Mouse (Mus musculus) mature B cell (primary cell): Measurements from ENCODE around the gene Gm8994.

Experiments
- in situ Hi-C: fragments of 300-500 bp; cut with MboI; formaldehyde crosslinking; loops from 2 replicates; pipeline ENCODE4 v1.14.3; 2019

The Gm8994 gene

GRCm38 (mm10) chr6:136327239-136327638 lies at the start of gene Gm8994:
TSS of gene Gm8994 (plus strand) at chr6:136327539.
- in situ Hi-C loops = loop anchor here (5.0 kb wide), 1 partner anchor 80 kb away; no protein-coding TSS in a partner anchor

DNA sequence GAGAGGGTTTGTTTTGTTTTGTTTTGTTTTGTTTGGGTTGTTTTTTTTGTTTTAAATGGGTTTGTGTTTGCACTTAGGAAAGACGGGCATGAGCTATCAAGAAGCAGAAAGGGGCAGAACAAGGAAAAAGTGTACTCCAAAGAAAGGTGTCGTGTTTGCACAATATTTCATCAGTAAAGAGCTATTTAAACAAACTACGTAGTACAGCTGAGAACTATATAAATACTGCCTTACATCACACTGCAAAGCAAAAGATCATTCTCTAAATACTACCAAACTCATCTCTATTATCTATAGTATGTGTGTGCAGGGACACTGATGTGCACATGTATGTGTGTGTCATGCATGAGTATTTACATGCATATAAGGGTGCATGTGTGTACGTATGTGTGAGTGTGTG lies 49.7 kb upstream of the Gm8994 start:
- in situ Hi-C loops = no loop called here

DNA sequence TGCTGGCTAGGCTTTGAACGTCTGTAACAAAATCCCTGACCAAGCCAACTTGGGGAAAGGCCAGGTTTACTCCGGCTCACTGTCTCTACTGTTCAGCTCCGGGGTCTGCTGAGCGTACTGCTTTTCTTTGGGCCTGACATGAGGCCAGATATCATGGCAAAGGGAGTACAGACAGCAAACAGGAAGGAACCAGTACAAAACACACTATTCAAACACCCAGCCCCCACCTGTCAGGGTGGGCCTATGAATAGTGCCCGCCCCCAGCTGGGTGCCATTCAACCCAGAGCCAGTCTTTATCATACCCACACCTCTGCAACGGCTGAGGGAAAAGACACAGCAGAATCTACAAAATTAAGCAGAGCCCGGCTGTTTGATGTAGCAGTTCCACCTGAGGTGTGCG lies 42.8 kb upstream of the Gm8994 start:
- in situ Hi-C loops = no loop called here

GRCm38 (mm10) chr6:136286180-136286579 lies 41.2 kb upstream of the Gm8994 start:
- in situ Hi-C loops = no loop called here

- in situ Hi-C loops = no loop called here
Measured at GRCm38 (mm10) chr6:136286589-136286988, 40.8 kb upstream of the Gm8994 start.

GRCm38 (mm10) chr6:136291424-136291823 lies 35.9 kb upstream of the Gm8994 start:
- in situ Hi-C loops = no loop called here

DNA sequence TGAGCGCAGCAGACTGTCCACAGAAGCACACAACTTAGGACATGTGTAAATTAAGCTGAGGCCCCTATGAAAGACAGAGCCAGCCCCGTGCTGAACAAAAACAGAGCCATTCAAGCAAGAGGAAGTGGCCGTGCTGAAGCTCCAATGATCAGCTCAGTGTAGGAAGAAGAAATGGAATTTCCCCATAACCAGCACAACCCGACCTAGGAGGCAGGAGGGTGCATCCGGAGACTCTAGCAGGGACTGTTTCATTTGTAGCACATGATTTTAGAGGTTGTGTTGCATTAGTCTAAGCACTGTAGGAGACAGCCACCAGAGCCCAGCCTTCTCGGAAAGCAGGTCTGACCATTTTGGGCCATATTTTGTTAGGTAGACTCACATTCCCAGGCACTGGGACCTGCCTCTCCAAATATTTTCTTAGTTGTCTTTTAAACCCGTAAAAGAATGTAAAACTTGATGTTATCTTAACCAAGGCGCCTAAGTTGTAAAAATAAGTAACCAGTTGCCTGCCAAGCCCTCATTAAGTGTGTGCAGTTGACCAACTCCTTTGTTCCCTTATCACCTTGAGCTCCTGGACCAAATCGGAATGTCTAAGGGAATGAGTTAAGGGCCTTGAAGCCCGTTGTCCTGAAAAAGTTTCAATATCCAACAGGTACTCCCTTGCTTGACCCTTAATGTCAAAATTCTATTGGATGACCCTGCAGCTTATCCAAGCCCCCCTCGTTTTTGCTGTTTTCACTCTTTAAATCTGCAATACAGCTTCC lies 35.2 kb upstream of the Gm8994 start:
- in situ Hi-C loops = no loop called here

GRCm38 (mm10) chr6:136293700-136294099 lies 33.6 kb upstream of the Gm8994 start:
- in situ Hi-C loops = no loop called here

DNA sequence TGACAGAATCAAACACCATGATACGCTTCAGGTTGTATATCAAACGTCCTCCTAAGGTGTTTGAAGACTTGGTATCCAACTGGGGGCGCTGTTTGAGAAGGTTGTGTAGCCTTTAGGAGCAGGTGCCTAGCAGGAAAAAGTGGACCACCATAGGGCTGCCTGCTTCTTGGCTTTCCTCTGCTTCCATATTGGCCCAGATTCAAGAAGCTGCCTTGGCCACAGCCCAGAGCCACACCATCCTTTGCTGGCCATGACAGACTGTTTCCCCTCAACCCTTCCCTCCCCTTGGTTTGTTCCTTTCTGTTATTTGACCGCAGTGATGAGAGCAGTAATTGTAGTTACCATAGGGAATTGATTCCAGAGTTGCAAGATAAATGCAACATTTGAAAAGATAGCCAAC lies 31.5 kb upstream of the Gm8994 start:
- in situ Hi-C loops = no loop called here

DNA sequence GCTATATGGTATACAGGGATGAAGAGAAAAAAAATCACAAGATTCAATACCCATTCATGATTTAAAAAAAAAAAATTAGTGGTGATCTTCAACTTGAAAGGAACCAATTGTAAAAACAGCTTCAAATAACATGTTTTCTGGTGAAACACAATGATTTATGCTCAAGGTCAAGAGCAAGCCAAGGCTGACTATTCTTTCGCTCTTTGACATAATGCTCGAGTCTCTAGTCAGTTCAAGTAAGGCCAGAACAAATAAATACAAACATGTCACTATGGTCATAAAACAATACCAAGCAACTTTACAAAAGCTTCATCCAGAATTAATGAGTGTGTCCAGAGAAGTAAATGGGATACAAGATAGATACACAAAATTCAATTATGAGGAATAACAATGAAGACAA lies 31.1 kb upstream of the Gm8994 start:
- in situ Hi-C loops = no loop called here

DNA sequence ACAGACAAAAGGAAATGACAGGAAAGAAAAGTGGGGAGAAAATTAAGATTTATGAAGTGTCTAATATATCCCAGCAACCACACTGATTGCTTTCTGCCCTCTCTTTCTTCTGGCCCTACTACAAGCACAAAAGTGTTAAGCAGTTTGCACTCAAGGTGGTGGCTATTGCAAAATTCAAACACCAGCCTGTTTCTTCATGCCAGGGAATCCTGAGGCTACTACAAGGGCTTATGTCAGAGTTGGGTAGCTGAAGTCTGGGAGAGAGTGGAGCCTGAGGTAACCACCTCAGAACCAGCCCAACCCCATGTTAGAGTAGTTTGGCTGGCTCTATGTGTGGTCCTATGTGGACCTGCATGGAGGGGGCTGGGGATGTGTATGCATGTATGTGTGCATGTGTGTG lies 23.8 kb upstream of the Gm8994 start:
- in situ Hi-C loops = no loop called here

GRCm38 (mm10) chr6:136304369-136304988 lies 22.9 kb upstream of the Gm8994 start:
- in situ Hi-C loops = no loop called here

GRCm38 (mm10) chr6:136309487-136309886 lies 17.9 kb upstream of the Gm8994 start:
- in situ Hi-C loops = no loop called here

- in situ Hi-C loops = loop anchor here (5.0 kb wide), 1 partner anchor 79 kb away; no protein-coding TSS in a partner anchor
Measured at GRCm38 (mm10) chr6:136328416-136328815, 1.1 kb downstream of the Gm8994 start.

DNA sequence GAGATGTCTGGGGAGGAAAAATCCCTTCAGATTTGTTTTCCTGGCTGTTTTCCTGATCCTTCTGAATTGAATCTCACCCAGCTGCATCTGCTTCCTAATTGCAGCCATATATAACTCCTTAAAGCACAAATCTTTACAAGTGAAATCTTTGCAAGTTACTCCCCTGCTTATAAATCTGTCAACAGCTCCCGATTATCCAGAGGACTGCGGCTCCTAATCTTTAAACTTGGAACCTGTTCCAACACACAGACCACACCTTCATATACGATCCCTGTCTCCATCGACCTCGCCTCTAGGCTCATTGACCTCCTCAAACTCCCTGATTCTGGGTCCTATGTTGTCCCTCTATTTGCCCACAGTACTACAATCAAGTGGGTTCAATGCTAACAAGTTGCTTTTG lies 13.3 kb downstream of the Gm8994 start:
- in situ Hi-C loops = no loop called here

DNA sequence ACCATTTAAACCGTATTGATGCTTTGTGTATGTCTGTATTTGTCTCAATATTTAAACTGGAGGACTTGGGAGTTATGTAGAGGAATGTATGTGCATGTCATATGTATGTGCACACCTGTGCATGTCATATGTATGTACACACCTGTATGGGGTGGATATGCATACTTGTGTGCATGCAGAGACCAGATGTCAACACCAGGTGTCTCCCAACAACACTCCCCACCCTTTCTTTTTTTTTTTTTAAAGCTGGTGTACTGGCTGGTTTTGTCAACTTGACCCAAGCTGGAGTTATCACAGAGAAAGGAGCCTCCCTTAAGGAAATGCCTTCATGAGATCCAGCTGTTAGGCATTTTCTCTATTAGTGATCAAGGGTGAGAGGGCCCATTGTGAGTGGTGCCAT lies 13.8 kb downstream of the Gm8994 start:
- in situ Hi-C loops = no loop called here

GRCm38 (mm10) chr6:136343868-136344267 lies 16.5 kb downstream of the Gm8994 start:
- in situ Hi-C loops = no loop called here

DNA sequence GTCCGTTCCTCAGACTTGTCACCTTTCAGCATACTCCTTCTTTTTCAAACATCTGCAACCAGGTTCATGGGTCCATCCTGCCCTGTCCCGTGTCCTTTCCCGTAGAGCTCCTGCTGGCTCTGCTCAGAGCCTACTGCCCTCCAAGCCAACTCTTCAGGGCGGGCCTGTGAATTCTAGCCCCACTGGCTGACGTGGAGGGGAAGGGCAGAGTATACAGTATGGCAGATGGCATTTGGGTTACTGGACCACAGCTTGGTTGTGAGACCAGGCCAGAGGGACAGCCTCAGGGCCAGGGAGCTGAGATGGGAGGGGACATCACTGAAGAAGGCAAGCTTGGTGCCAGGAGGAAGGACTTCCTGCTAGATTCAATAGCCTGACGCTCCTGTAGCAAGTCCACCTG lies 17.7 kb downstream of the Gm8994 start:
- in situ Hi-C loops = no loop called here

- in situ Hi-C loops = no loop called here
Measured at GRCm38 (mm10) chr6:136345641-136346040, 18.3 kb downstream of the Gm8994 start.

DNA sequence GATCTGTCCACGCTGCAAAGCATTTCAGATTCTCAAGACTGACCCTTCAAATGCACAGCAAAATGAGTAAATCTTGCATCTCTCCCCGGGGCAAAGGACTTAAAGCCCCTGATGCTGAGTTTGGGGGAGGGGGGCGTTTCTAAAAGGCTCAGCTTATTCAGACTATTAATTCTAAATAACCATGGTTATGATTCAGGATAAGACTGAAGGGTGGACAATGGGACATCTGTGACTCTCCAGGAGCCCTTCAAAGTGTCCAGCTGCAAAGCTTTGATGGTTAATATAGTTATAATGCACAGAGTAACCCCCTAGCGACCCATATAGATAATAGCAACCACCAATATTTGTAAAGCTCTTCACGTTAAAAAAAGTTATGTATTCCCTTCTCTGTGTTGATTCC lies 19.7 kb downstream of the Gm8994 start:
- in situ Hi-C loops = no loop called here

GRCm38 (mm10) chr6:136347631-136348030 lies 20.3 kb downstream of the Gm8994 start:
- in situ Hi-C loops = no loop called here

DNA sequence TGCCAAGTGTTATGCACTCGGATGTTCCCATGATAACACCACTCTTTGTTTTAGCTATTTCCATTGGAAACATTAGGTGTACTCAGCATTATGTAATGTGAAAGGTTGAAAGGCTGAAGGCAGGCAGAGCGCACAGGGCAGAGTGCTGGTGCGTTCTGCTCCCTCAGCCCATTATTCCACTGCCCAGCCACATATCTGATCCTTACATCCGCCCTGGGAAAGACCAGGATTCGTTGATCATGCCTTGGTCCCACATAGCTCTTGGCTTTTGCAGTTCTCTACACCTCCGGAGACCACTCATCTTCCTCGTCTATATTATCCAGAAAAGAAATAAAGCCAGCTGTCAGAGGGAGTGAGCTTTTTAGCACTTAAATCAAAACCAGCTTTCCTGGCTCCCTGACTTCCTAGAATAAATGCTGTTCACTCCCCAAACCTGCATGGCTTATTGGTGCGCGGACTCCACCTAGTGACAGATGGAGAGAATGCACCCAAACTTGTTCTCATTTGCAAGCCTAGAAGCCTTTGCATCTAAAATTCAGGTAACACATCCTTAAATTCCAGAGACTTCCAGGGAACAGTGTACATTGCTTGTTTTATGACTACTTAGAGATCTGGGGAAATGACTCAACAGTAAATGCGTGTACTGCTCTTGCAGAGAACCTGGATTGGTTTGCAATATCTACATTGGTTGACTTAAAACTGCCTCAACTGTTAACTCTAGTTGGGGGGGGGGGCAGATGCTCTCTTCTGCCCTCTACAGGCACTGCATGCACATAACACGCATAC lies 26.3 kb downstream of the Gm8994 start:
- in situ Hi-C loops = no loop called here

DNA sequence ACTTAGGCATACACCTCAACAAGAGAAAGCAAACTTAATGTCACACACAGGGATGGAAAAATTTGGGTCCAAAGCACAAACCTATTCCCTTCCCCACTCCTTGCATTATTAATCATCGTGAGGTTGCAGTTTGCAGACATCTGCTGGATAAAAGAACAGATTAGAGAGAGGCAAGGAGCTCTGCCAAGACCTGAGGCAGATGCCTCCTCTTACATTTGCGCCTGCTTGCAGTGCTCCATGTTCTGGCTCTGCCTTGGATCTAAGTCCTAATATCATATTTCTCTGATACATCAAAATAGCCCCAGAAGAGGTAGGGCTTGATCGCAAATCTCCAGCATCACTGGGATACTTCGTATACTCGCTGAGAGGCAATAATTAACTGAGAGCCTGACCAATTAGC lies 31.1 kb downstream of the Gm8994 start:
- in situ Hi-C loops = no loop called here
